Mouse (Mus musculus) ES-Bruce4 (cell line): ENCODE results near the gene Slc9a2. TPM values are rescaled to one million over a fixed set of nuclear protein-coding genes. Genes with fewer than 3 reads are reported as not detected.

Experiments used
- H3K27ac ChIP-seq: 2 replicates; pipeline ENCODE4 v1.5.1; 2012; ENCODE audit warnings: low read length, inconsistent platforms; ENCODE audit not compliant: insufficient read depth
- H3K27me3 ChIP-seq: 2 replicates; pipeline ENCODE4 v1.6.1; 2012; ENCODE audit warnings: mild to moderate bottlenecking, low read length, inconsistent platforms; ENCODE audit not compliant: control insufficient read depth, poor library complexity, insufficient read depth, severe bottlenecking
- H3K36me3 ChIP-seq: 2 replicates; pipeline ENCODE4 v1.6.1; 2012; ENCODE audit warnings: inconsistent platforms, mild to moderate bottlenecking, low read length, moderate library complexity; ENCODE audit not compliant: control insufficient read depth, poor library complexity, insufficient read depth, severe bottlenecking
- H3K4me1 ChIP-seq: one replicate; pipeline ENCODE4 v1.8.1; 2011; ENCODE audit warnings: low read length; ENCODE audit not compliant: control insufficient read depth, insufficient read depth
- H3K4me3 ChIP-seq: 2 replicates; pipeline ENCODE4 v1.5.1; 2011; ENCODE audit warnings: low read depth, mild to moderate bottlenecking, low read length
- H3K9ac ChIP-seq: 2 replicates; pipeline ENCODE4 v1.6.1; 2012; ENCODE audit warnings: low read depth, mild to moderate bottlenecking, inconsistent platforms; ENCODE audit not compliant: poor library complexity, severe bottlenecking
- H3K9me3 ChIP-seq: replicated peaks from 2 replicates; pipeline ENCODE4 v1.6.1; 2012; ENCODE audit warnings: mild to moderate bottlenecking, low read length, inconsistent platforms; ENCODE audit not compliant: control insufficient read depth, poor library complexity, insufficient read depth, severe bottlenecking
- CTCF ChIP-seq: IDR thresholded peaks from one replicate; pipeline ENCODE4 v1.8.1; 2011; ENCODE audit warnings: low read depth, low read length
- EP300 ChIP-seq: IDR thresholded peaks from 2 replicates; pipeline ENCODE4 v1.6.1; 2011; ENCODE audit warnings: low read depth, low read length; ENCODE audit not compliant: insufficient read depth
- POLR2A ChIP-seq: IDR thresholded peaks from one replicate; pipeline ENCODE4 v1.8.1; 2011; ENCODE audit warnings: low read length; ENCODE audit not compliant: insufficient read depth
- polyA plus RNA-seq: library from polyadenylated mRNA; stranded (reverse); fragments of >200 nt; gene quantifications from 2 replicates; pipeline ENCODE4 v1.2.4, GENCODE M21; 2011; ENCODE audit warnings: low read depth; ENCODE audit not compliant: missing spikeins, insufficient read depth, insufficient read length

Gene Slc9a2
- polyA plus RNA-seq, 1 experiment = not detected

DNA sequence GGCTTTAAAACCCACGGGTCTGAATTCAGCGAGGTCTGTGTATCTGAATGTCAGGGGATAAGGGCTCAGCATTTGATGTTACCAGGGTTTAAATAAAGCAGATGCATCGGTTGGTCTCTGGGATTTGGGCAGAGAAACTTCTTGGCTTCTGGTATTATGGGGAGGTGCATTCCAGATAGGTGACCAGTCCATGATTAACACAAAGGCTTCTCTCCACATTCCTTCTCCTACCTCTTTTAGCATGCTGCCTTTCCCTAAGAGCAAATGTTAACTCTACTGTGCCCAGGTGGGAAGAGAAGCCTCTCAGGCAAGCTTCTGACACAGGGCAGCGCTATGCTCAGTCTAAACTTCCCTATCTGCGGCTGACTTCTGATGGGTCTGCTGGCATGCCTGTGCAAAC lies 92.9 kb downstream of the Slc9a2 start:
- H3K9ac ChIP-seq = no peak overlapping the region
- H3K27ac ChIP-seq = no peak overlapping the region
- no peaks in the 10 kb centered on the region for H3K27me3 ChIP-seq
- TF ChIP-seq CTCF = no peak
- TF ChIP-seq EP300 = no peak
- TF ChIP-seq POLR2A = no peak
- H3K4me1 ChIP-seq = no peaks in the 10 kb centered on the region
- H3K4me3 ChIP-seq = no peak overlapping the region
- no peaks in the 10 kb centered on the region; the same call in 1 of the 2 replicates for H3K9me3 ChIP-seq
- H3K36me3 ChIP-seq = no peaks in the 10 kb centered on the region

- Histone ChIP-seq H3K4me1 (no peaks in the 10 kb centered on the region), H3K9me3 (no peaks in the 10 kb centered on the region; the same call in 1 of the 2 replicates), H3K4me3 (no peak overlapping the region), H3K27me3 (no peaks in the 10 kb centered on the region), H3K36me3 (no peaks in the 10 kb centered on the region), H3K9ac (no peak overlapping the region), H3K27ac (no peak overlapping the region)
- TF ChIP-seq EP300 (no peak), POLR2A (no peak), CTCF (no peak)
These were observed 93.7 kb downstream of the Slc9a2 start for GRCm38 (mm10) chr1:40774040-40774439.

GRCm38 (mm10) chr1:40776102-40776501 lies 95.7 kb downstream of the Slc9a2 start:
- Histone ChIP-seq H3K27ac (no peak overlapping the region), H3K36me3 (no peaks in the 10 kb centered on the region)

GRCm38 (mm10) chr1:40776763-40777162 lies 96.4 kb downstream of the Slc9a2 start:
- Histone ChIP-seq H3K9me3 (no peaks in the 10 kb centered on the region; the same call in 1 of the 2 replicates), H3K9ac (no peak overlapping the region), H3K36me3 (no peaks in the 10 kb centered on the region), H3K4me3 (no peak overlapping the region), H3K27ac (no peak overlapping the region), H3K27me3 (no peaks in the 10 kb centered on the region), H3K4me1 (no peaks in the 10 kb centered on the region)
- TF ChIP-seq POLR2A (no peak), CTCF (no peak), EP300 (no peak)

More at GRCm38 (mm10) chr1:40776102-40776501, 95.7 kb downstream of the Slc9a2 start:
- Histone ChIP-seq H3K9me3 (no peaks in the 10 kb centered on the region; the same call in 1 of the 2 replicates), H3K4me1 (no peaks in the 10 kb centered on the region), H3K9ac (no peak overlapping the region), H3K27me3 (no peaks in the 10 kb centered on the region), H3K4me3 (no peak overlapping the region)
- TF ChIP-seq CTCF (no peak), POLR2A (no peak), EP300 (no peak)

GRCm38 (mm10) chr1:40783450-40783849 lies 103.1 kb downstream of the Slc9a2 start:
- H3K36me3 ChIP-seq = no peaks in the 10 kb centered on the region
- no peak overlapping the region for H3K4me3 ChIP-seq
- no peak overlapping the region for H3K9ac ChIP-seq
- TF ChIP-seq EP300 (no peak), POLR2A (no peak), CTCF (no peak)
- H3K27me3 ChIP-seq = no peaks in the 10 kb centered on the region
- no peak overlapping the region for H3K27ac ChIP-seq
- H3K9me3 ChIP-seq = no peaks in the 10 kb centered on the region
- no peaks in the 10 kb centered on the region for H3K4me1 ChIP-seq

DNA sequence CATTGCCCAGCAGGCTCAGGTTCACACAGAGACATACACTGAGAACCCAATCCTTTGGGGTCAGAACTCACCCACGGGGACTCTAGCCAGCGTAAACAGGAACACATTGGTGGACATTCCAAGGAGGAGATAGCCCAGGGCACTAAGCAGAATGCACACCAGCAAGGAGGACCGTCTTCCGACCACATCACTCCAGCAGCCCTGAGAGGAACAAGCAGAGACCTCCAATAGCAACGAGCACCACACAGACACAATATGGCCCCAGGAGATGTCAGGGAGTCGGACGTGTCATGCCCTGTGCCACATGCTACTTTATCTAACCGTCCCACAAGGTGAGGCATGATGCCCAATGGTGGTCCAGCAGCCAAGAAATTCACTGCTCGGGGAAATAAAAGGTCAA lies 103.9 kb downstream of the Slc9a2 start:
- TF ChIP-seq POLR2A (no peak), EP300 (no peak), CTCF (no peak)
- no peak overlapping the region for H3K9ac ChIP-seq
- H3K27ac ChIP-seq = no peak overlapping the region
- H3K4me3 ChIP-seq = no peak overlapping the region
- no peaks in the 10 kb centered on the region for H3K4me1 ChIP-seq
- H3K9me3 ChIP-seq = no peaks in the 10 kb centered on the region
- H3K36me3 ChIP-seq = no peaks in the 10 kb centered on the region
- no peaks in the 10 kb centered on the region for H3K27me3 ChIP-seq
